Mouse (Mus musculus) kidney, postnatal 0 days (tissue): ENCODE measurements around the gene Alg13. TPM values are rescaled to one million over a fixed set of nuclear protein-coding genes. Genes with fewer than 3 reads are reported as not detected.

Experiments
- ATAC-seq: fragments of 200-750 bp; cut with Nextera tagmentation; replicated peaks from 2 replicates; pipeline ENCODE4 v1.8.0; 2017; ENCODE audit warnings: low read depth, moderate number of reproducible peaks, moderate TSS enrichment, moderate library complexity; ENCODE audit not compliant: low FRiP score
- DNase-seq: peaks from one replicate; pipeline ENCODE4 v3.0.0-alpha.2; 2016; ENCODE audit warnings: low spot score
- H3K27ac ChIP-seq: fragments of 300-500 bp; sonication (generic); 2 replicates; pipeline ENCODE4 v1.5.1; 2014; ENCODE audit warnings: mild to moderate bottlenecking
- H3K27me3 ChIP-seq: fragments of 300-500 bp; sonication (generic); 2 replicates; pipeline ENCODE4 v1.6.1; 2014; ENCODE audit warnings: low read length, mixed read lengths; ENCODE audit not compliant: insufficient read depth
- H3K36me3 ChIP-seq: fragments of 300-500 bp; sonication (generic); 2 replicates; pipeline ENCODE4 v1.6.1; 2014; ENCODE audit warnings: low read length, mixed read lengths; ENCODE audit not compliant: insufficient read depth
- H3K4me1 ChIP-seq: fragments of 300-500 bp; sonication (generic); replicated peaks from 2 replicates; pipeline ENCODE4 v1.6.1; 2014; ENCODE audit warnings: antibody characterized with exemption, low read length, mixed read lengths; ENCODE audit not compliant: insufficient read depth
- H3K4me2 ChIP-seq: fragments of 300-500 bp; sonication (generic); 2 replicates; pipeline ENCODE4 v1.6.1; 2014; ENCODE audit warnings: mild to moderate bottlenecking, low read length, moderate library complexity, mixed read lengths
- H3K4me3 ChIP-seq: fragments of 300-500 bp; sonication (generic); replicated peaks from 2 replicates; pipeline ENCODE4 v1.5.1; 2014; ENCODE audit warnings: low read depth, low read length
- H3K9ac ChIP-seq: fragments of 300-500 bp; sonication (generic); 2 replicates; pipeline ENCODE4 v1.6.1; 2014; ENCODE audit warnings: low read depth, low read length
- H3K9me3 ChIP-seq: fragments of 300-500 bp; sonication (generic); replicated peaks from 2 replicates; pipeline ENCODE4 v1.6.1; 2016; ENCODE audit warnings: low read length, inconsistent platforms, mixed read lengths
- CTCF ChIP-seq: IDR thresholded peaks from 2 replicates; pipeline ENCODE4 v1.5.1; 2016; ENCODE audit warnings: antibody characterized with exemption, low read depth, mild to moderate bottlenecking, moderate library complexity
- WGBS: fragments of 180-500 bp; shearing (Covaris S2); extraction: QIAGEN DNeasy Blood & Tissue Kit; methylation state at CpG from one replicate; pipeline ENCODE4 v1.1.7; 2014; 5-methylcytosine and 5-hydroxymethylcytosine counted together
- microRNA-seq: library from miRNA; unstranded; fragments of <30 nt; microRNA quantifications from one replicate; pipeline ENCODE4, GENCODE M21; 2016
- polyA plus RNA-seq: library from polyadenylated mRNA; unstranded; fragments of >200 nt; fragmentation: Nextera tagmentation; extraction: Ambion mirVana; gene quantifications from 2 replicates; pipeline ENCODE4 v1.2.1, GENCODE M21; 2015

Gene Alg13
- polyA plus RNA-seq, 1 experiment from 2014 or later = 15.0 TPM

DNA sequence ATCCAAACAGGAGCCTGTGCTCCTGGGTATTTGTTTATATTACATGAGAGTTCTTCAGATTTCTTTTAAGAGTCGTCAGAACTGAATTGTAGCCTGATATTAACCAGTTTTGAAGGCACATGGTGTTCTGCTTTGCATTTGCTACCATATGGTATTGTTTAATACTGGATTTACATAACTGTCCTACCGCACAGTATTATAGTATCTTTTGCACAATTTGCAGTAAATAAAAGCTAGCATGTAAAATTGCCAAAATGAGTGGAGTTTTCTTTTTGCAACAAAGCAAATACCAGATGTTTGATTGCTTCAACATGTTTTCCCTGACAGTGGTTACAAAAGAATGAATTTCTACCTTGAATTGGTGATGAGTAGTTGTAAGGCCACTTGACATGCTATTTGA, 56.6 kb downstream of the Alg13 start:
- H3K27me3 ChIP-seq = no peaks in the 10 kb centered on the region
- H3K36me3 ChIP-seq = no peaks in the 10 kb centered on the region
- 74% methylated on average over 2 of the region's 2 CpGs for WGBS
- no peak overlapping the region for H3K27ac ChIP-seq
- ATAC-seq (no peak), DNase-seq (no peak)
- no peaks in the 10 kb centered on the region for H3K4me1 ChIP-seq
- no peak for TF ChIP-seq CTCF
- H3K9me3 ChIP-seq = no peaks in the 10 kb centered on the region
- H3K9ac ChIP-seq = no peak overlapping the region
- no peak overlapping the region for H3K4me2 ChIP-seq
- H3K4me3 ChIP-seq = no peak overlapping the region

DNA sequence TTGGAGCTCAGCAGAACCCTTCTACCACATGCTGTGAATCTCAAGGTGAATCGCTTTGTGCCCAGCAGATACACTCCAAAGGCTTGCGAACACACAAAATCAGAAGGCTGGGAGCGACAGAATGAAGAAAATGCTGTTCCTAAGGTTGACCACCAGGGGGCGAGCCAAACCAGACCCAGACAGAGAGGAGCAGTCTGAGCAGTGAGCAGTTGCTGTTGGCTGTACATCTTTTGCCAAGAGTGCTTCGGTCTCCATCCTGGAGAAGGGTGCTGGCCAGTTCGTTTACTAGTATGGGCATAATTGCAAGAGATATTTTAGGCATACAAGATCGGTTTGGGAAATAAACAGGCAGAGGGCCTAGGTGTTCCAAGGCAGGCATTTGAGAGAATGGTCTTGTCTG, 85.9 kb downstream of the Alg13 start:
- H3K27ac ChIP-seq = no peak overlapping the region
- 41% methylated on average over 7 of the region's 7 CpGs for WGBS
- DNase-seq (peak; percentile 68), ATAC-seq (0 out of 2 replicates have a peak, but pooled peaks have one; percentile 21)
- H3K9ac ChIP-seq = no peak overlapping the region
- H3K27me3 ChIP-seq = no peaks in the 10 kb centered on the region
- H3K4me1 ChIP-seq = no peaks in the 10 kb centered on the region
- H3K4me3 ChIP-seq = no peak overlapping the region
- TF ChIP-seq CTCF = peak; percentile 90
- no peaks in the 10 kb centered on the region for H3K36me3 ChIP-seq
- no peak overlapping the region for H3K4me2 ChIP-seq
- no peaks in the 10 kb centered on the region for H3K9me3 ChIP-seq

DNA sequence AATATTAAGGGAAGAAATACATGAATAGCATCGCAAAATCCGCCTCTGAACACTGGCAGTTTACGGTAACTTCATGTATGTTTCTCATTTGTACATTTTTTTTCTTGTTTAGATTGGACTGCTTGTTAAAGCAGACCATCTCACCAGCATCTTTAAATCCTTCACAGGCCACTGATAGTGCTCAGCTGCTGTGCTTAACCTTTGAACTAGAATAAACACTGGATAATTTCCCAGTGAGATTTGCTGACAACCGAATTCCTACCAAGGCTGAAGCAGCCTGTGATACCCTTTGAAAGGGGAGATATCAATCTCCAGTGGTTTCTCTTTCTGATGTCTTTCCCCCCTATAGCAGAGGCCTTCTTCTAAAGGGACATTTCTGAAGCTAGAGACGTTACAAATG, 90.4 kb downstream of the Alg13 start:
- H3K27ac ChIP-seq = no peak overlapping the region
- no peaks in the 10 kb centered on the region for H3K4me1 ChIP-seq
- H3K9me3 ChIP-seq = no peaks in the 10 kb centered on the region
- ATAC-seq (no peak), DNase-seq (peak; percentile 37)
- no peaks in the 10 kb centered on the region for H3K36me3 ChIP-seq
- no peak overlapping the region for H3K4me3 ChIP-seq
- H3K27me3 ChIP-seq = no peaks in the 10 kb centered on the region
- 62% methylated on average over 5 of the region's 5 CpGs for WGBS
- H3K4me2 ChIP-seq = no peak overlapping the region
- TF ChIP-seq CTCF = no peak
- no peak overlapping the region for H3K9ac ChIP-seq

DNA sequence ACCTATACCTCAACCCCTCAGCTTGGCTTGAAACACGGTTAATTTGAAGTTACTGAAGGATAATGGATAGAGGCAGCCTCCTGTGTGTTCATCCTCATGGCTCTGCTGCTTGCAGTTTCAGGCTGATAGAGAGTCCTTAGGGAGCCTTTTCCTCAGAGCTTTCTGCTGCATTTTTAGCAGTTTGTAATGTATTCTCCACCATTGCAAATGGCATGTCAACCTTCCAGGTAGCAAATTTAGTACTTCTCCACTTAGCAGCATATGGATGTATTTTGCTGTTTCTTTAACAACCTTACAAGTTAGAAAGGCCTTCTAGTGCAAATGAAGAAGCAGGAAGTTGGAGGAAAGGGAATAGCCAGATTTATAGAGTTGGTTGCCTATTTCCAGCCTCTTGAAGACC, 102.7 kb downstream of the Alg13 start:
- Histone ChIP-seq H3K9me3 (no peaks in the 10 kb centered on the region), H3K4me3 (no peak overlapping the region), H3K9ac (no peak overlapping the region), H3K27ac (no peak overlapping the region), H3K4me2 (no peak overlapping the region), H3K4me1 (no peaks in the 10 kb centered on the region), H3K36me3 (no peaks in the 10 kb centered on the region), H3K27me3 (no peaks in the 10 kb centered on the region)
- TF ChIP-seq CTCF = no peak
- DNase-seq (no peak), ATAC-seq (no peak)
- WGBS = 66% methylated on average over 1 of the region's 1 CpGs

DNA sequence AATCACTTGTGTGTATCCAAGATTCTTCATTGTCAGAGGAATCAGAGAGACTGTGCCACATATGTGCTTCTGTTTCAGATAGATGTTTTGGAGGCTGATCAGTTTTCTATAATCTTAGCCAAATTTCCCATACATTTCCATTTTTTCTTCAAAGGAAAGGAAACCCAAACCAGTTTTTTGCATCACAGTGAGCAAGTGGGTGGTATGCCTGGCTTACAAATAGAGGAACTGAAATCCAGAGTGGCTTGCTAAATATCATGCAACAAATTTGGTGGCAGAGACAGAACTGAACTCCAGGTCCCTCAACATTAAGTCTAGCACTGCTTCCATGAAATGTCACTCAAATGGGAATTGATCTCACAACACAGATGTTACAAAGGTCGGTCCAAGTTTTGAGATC, 103.5 kb downstream of the Alg13 start:
- no peaks in the 10 kb centered on the region for H3K4me1 ChIP-seq
- DNase-seq (no peak), ATAC-seq (no peak)
- H3K9ac ChIP-seq = no peak overlapping the region
- no peak overlapping the region for H3K27ac ChIP-seq
- H3K4me2 ChIP-seq = no peak overlapping the region
- no peaks in the 10 kb centered on the region for H3K9me3 ChIP-seq
- H3K36me3 ChIP-seq = no peaks in the 10 kb centered on the region
- H3K4me3 ChIP-seq = no peak overlapping the region
- whole genome bisulfite sequencing = 100% methylated on average over 1 of the region's 1 CpGs
- no peaks in the 10 kb centered on the region for H3K27me3 ChIP-seq
- no peak for TF ChIP-seq CTCF

DNA sequence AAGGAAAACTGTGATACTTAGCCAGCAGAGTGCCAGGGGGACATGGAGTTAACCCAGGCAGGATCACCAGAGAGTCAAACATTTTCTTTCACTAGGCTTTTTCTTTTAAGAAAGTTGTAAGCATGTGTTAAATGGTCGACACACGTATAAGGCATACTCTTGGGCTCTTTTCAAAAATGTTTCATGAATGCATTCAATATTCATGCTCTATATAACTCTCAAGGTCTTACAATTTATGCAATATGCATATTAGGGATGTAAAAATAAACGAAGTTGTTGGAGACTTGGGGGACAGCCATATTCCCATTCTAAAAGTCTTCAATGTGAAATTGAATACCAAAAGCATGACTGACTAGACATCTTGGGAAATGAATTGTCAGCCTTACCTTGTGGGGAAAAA, 106.2 kb downstream of the Alg13 start:
- Histone ChIP-seq H3K9me3 (no peaks in the 10 kb centered on the region), H3K27ac (no peak overlapping the region), H3K27me3 (no peaks in the 10 kb centered on the region), H3K4me1 (no peaks in the 10 kb centered on the region), H3K4me3 (no peak overlapping the region), H3K4me2 (no peak overlapping the region), H3K36me3 (no peaks in the 10 kb centered on the region), H3K9ac (no peak overlapping the region)
- 82% methylated on average over 3 of the region's 3 CpGs for WGBS
- no peak for TF ChIP-seq CTCF
- DNase-seq (no peak), ATAC-seq (no peak)

Small RNA genes lying within 50 kb of the gene (microRNA-seq; reads per million reads assigned to microRNA genes)
- gene Mir680-2 = not detected

Other genes with a start within 250 kb of the Alg13 start
- 0.04 and 0.08 TPM in 2 replicates for gene A730046J19Rik, start 164.1 kb upstream of the Alg13 start, polyA plus RNA-seq
- gene Trpc5os, start 138.8 kb downstream of the Alg13 start, polyA plus RNA-seq = not detected in 2 replicates